Comparison of ENCODE assay signal across 9 mouse cellular contexts in genomic region chr8:125567569-125567968, GRCm38 (mm10). TPM values are rescaled to one million over a fixed set of nuclear protein-coding genes. Genes with fewer than 3 reads are reported as not detected.
DNase-seq lines count a peak whose midpoint lies in the region; ATAC-seq and TF ChIP-seq lines count a peak whose summit lies in the region.
"Had no signal": no experiment of that assay in that cellular context is flagged by ENCODE, and none has a peak within 500 bp of the region (broad histone marks: within the 10 kb centered on the region; RNA-seq: fewer than 3 reads in every experiment).

No protein-coding gene starts in this region.

- 0 out of 2 replicates have a peak overlapping the region, but pooled peaks have one; percentile 5 for H3K4me3 ChIP-seq in kidney, embryonic 14.5 days (ENCODE audit: low read length)
- H3K4me3 ChIP-seq in heart, postnatal 0 days (ENCODE audit: low read depth, low read length), result peak overlapping the region; percentile 94
- H3K4me3 ChIP-seq in neural tube, embryonic 13.5 days, result peak overlapping the region; percentile 86

- H3K27ac ChIP-seq in kidney, embryonic 14.5 days (ENCODE audit: low read depth, low read length), result no peak overlapping the region
- H3K27ac ChIP-seq in heart, postnatal 0 days (ENCODE audit: low read depth), result no peak overlapping the region
- H3K27ac ChIP-seq in neural tube, embryonic 13.5 days (replicated peaks), result no peak overlapping the region
- H3K27ac ChIP-seq: liver, embryonic 13.5 days had no signal

- DNase-seq in kidney, postnatal 25 days, result no peak
- DNase-seq in T-cell, adult 2 months (ENCODE audit: low spot score), result peak; percentile 64
- DNase-seq in heart, postnatal 0 days (ENCODE audit: low spot score), result no peak
- no peak for DNase-seq in gastrocnemius, postnatal 4 days (ENCODE audit: low spot score in 2 of 2)
- DNase-seq in layer of hippocampus, adult 11-12 months (ENCODE audit: low spot score), result no peak
- no peak for DNase-seq in adrenal gland, adult 8-10 months
- DNase-seq: liver, embryonic 13.5 days had no signal

- peak; percentile 21; the same call in 1 of the 2 replicates for TF ChIP-seq CTCF in heart, postnatal 0 days (IDR thresholded peaks at IDR 0.05; ENCODE audit: low read depth)

- 51% methylated on average over 7 of the region's 7 CpGs for WGBS in kidney, embryonic 14.5 days
- 46% methylated on average over 7 of the region's 7 CpGs for WGBS in heart, postnatal 0 days
- 55% methylated on average over 7 of the region's 7 CpGs for WGBS in neural tube, embryonic 13.5 days

- TF ChIP-seq EP300 in heart, postnatal 0 days (IDR thresholded peaks at IDR 0.05; ENCODE audit: low read depth), result no peak

- no peaks in the 10 kb centered on the region for H3K36me3 ChIP-seq in kidney, embryonic 14.5 days (ENCODE audit: control insufficient read depth, insufficient read depth, low read length)
- no peaks in the 10 kb centered on the region for H3K36me3 ChIP-seq in heart, postnatal 0 days (replicated peaks; ENCODE audit: control insufficient read depth, insufficient read depth, low read length)
- no peaks in the 10 kb centered on the region for H3K36me3 ChIP-seq in neural tube, embryonic 13.5 days
- H3K36me3 ChIP-seq: liver, embryonic 13.5 days had no signal

- no peaks in the 10 kb centered on the region for H3K27me3 ChIP-seq in kidney, embryonic 14.5 days (ENCODE audit: control insufficient read depth, insufficient read depth, low read length)
- H3K27me3 ChIP-seq in heart, postnatal 0 days (ENCODE audit: control insufficient read depth, insufficient read depth, low read length), result no peaks in the 10 kb centered on the region
- peaks cover 12% of the 10 kb centered on the region; the same call in 1 of the 2 replicates for H3K27me3 ChIP-seq in neural tube, embryonic 13.5 days

- ATAC-seq in kidney, embryonic 14.5 days (ENCODE audit: low FRiP score, low TSS enrichment), result no peak
- ATAC-seq in heart, postnatal 0 days (ENCODE audit: insufficient read depth, low read depth), result no peak
- ATAC-seq in neural tube, embryonic 13.5 days (ENCODE audit: low read depth), result no peak

- peaks cover 10% of the 10 kb centered on the region; the same call in 1 of the 2 replicates for H3K4me1 ChIP-seq in kidney, embryonic 14.5 days (ENCODE audit: control insufficient read depth, insufficient read depth, low read length)
- peaks cover 40% of the 10 kb centered on the region for H3K4me1 ChIP-seq in heart, postnatal 0 days (ENCODE audit: control insufficient read depth, insufficient read depth)
- peaks cover 52% of the 10 kb centered on the region for H3K4me1 ChIP-seq in neural tube, embryonic 13.5 days (replicated peaks)

- no peaks in the 10 kb centered on the region for H3K9me3 ChIP-seq in kidney, embryonic 14.5 days (ENCODE audit: control insufficient read depth, low read length)
- no peaks in the 10 kb centered on the region for H3K9me3 ChIP-seq in heart, postnatal 0 days (replicated peaks; ENCODE audit: control insufficient read depth, low read length)
- no peaks in the 10 kb centered on the region for H3K9me3 ChIP-seq in neural tube, embryonic 13.5 days
- H3K9me3 ChIP-seq: liver, embryonic 13.5 days had no signal

- peak overlapping the region; percentile 92 for H3K4me2 ChIP-seq in kidney, embryonic 14.5 days (replicated peaks; ENCODE audit: low read depth, low read length)
- peak overlapping the region; percentile 72 for H3K4me2 ChIP-seq in heart, postnatal 0 days (ENCODE audit: low read depth, low read length)
- H3K4me2 ChIP-seq in neural tube, embryonic 13.5 days, result peak overlapping the region; percentile 69

- H3K9ac ChIP-seq in kidney, embryonic 14.5 days (ENCODE audit: low read depth, low read length), result no peak overlapping the region
- peak overlapping the region; percentile 95 for H3K9ac ChIP-seq in heart, postnatal 0 days (replicated peaks; ENCODE audit: low read depth, low read length)
- no peak overlapping the region for H3K9ac ChIP-seq in neural tube, embryonic 13.5 days
- H3K9ac ChIP-seq: liver, embryonic 13.5 days had no signal

RNA-seq across cellular contexts. Expression of gene Sipa1l2, which starts 2.0 kb away (rescaled TPM):
- 6.6 and 12.9 TPM in 2 replicates for polyA plus RNA-seq in kidney, embryonic 14.5 days (2014; fragmentation: Nextera tagmentation; extraction: Ambion mirVana)
- total RNA-seq in heart, postnatal 0 days (2014; rRNA removed; ENCODE audit: low replicate concordance), result 65.8 and 66.1 TPM in 2 replicates
- 12.3 and 13.6 TPM in 2 replicates for polyA plus RNA-seq in heart, postnatal 0 days (2015; fragmentation: Nextera tagmentation; extraction: Ambion mirVana)
- 19.7 and 22.9 TPM in 2 replicates for polyA plus RNA-seq in neural tube, embryonic 13.5 days (2015; fragmentation: Nextera tagmentation; extraction: Ambion mirVana)
- total RNA-seq in gastrocnemius, postnatal 4 days (2021), result 10 to 100 TPM; 24.2 to 27.5 TPM
- total RNA-seq in adrenal gland, adult 8-10 months (2022), result 10 to 100 TPM; 48.7 to 56.9 (median 53.8) TPM

Comparison
In these comparisons a context has a peak if more than half of its experiments do, and no peak if none do; other contexts are left out.
1. H3K4me3 ChIP-seq: peak in every context shown above with its lines; median percentile 94 in heart, postnatal 0 days; 86 in neural tube, embryonic 13.5 days; 5 in kidney, embryonic 14.5 days.